Mouse (Mus musculus) liver, embryonic 11.5 days (tissue): ENCODE results near the gene Best3. TPM values are rescaled to one million over a fixed set of nuclear protein-coding genes. Genes with fewer than 3 reads are reported as not detected.

ENCODE experiments used
- ATAC-seq: fragments of 200-750 bp; cut with Nextera tagmentation; replicated peaks from 2 replicates; pipeline ENCODE4 v1.8.0; 2017; ENCODE audit warnings: moderate number of reproducible peaks, mild to moderate bottlenecking, moderate TSS enrichment, moderate library complexity; ENCODE audit not compliant: low FRiP score
- DNase-seq: peaks from one replicate; pipeline ENCODE4 v3.0.0-alpha.2; 2017; ENCODE audit warnings: low spot score
- H3K27ac ChIP-seq: fragments of 300-500 bp; sonication (generic); 2 replicates; pipeline ENCODE4 v1.5.1; 2014; ENCODE audit warnings: mild to moderate bottlenecking, low read depth, low read length, control low read depth
- H3K27me3 ChIP-seq: fragments of 300-500 bp; sonication (generic); replicated peaks from 2 replicates; pipeline ENCODE4 v1.6.1; 2014; ENCODE audit warnings: low read length, mixed read lengths; ENCODE audit not compliant: control insufficient read depth, insufficient read depth
- H3K36me3 ChIP-seq: fragments of 300-500 bp; sonication (generic); 2 replicates; pipeline ENCODE4 v1.6.1; 2014; ENCODE audit warnings: mild to moderate bottlenecking, low read length, moderate library complexity, mixed read lengths; ENCODE audit not compliant: control insufficient read depth, insufficient read depth
- H3K4me1 ChIP-seq: fragments of 300-500 bp; sonication (generic); replicated peaks from 2 replicates; pipeline ENCODE4 v1.6.1; 2014; ENCODE audit warnings: low read length, mixed read lengths; ENCODE audit not compliant: control insufficient read depth, insufficient read depth
- H3K4me2 ChIP-seq: fragments of 300-500 bp; sonication (generic); 2 replicates; pipeline ENCODE4 v1.6.1; 2014; ENCODE audit warnings: mild to moderate bottlenecking, control low read depth, moderate library complexity
- H3K4me3 ChIP-seq: fragments of 300-500 bp; sonication (generic); 2 replicates; pipeline ENCODE4 v1.5.1; 2014; ENCODE audit warnings: low read depth, low read length, control low read depth
- H3K9ac ChIP-seq: fragments of 300-500 bp; sonication (generic); 2 replicates; pipeline ENCODE4 v1.6.1; 2014; ENCODE audit warnings: low read depth, low read length, control low read depth
- H3K9me3 ChIP-seq: fragments of 300-500 bp; sonication (generic); 2 replicates; pipeline ENCODE4 v1.6.1; 2016; ENCODE audit warnings: low read length, inconsistent platforms, mixed read lengths; ENCODE audit not compliant: control insufficient read depth
- WGBS: fragments of 180-500 bp; shearing (Covaris S2); extraction: QIAGEN DNeasy Blood & Tissue Kit; methylation state at CpG from one replicate; pipeline ENCODE4 v1.1.7; 2014; 5-methylcytosine and 5-hydroxymethylcytosine counted together
- polyA plus RNA-seq: library from polyadenylated mRNA; unstranded; fragments of >200 nt; fragmentation: Nextera tagmentation; extraction: Ambion mirVana; gene quantifications from 2 replicates; pipeline ENCODE4 v1.2.1, GENCODE M21; 2014

Best3 gene
- polyA plus RNA-seq, 1 experiment from 2014 or later, result not detected

GRCm38 (mm10) chr10:117049961-117050597 lies 64.0 kb downstream of the Best3 start:
- H3K4me2 ChIP-seq, result no peak overlapping the region
- peaks cover 7% of the 10 kb centered on the region for H3K4me1 ChIP-seq
- no peak overlapping the region for H3K27ac ChIP-seq
- H3K4me3 ChIP-seq, result no peak overlapping the region
- no peaks in the 10 kb centered on the region for H3K9me3 ChIP-seq
- DNase-seq (no peak), ATAC-seq (no peak)
- WGBS, result 80% methylated on average over 4 of the region's 4 CpGs
- no peak overlapping the region for H3K9ac ChIP-seq
- peaks cover 46% of the 10 kb centered on the region for H3K36me3 ChIP-seq
- H3K27me3 ChIP-seq, result 0 out of 2 replicates have a peak, but pooled peaks cover 7% of the 10 kb centered on the region

DNA sequence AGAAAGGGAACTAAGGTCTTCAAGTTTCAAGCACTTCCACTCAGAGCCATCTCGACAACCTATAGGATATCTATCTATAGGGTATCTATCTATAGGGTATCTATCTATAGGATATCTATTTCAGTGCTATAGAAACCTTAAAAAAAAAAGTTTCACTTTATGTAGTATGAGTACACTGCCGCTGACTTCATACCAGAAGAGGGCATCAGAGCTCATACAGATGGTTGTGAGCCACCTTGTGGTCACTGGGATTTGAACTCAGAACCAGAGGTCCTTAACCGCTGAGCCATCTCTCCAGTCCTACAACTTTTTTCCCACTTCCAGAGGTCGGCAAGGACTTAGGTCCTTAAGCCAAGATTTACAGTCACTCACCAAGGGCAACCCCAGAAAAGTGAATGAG lies 69.6 kb downstream of the Best3 start:
- H3K27me3 ChIP-seq, result no peaks in the 10 kb centered on the region
- no peak overlapping the region for H3K9ac ChIP-seq
- no peak overlapping the region for H3K4me2 ChIP-seq
- H3K27ac ChIP-seq, result no peak overlapping the region
- no peak for DNase-seq
- WGBS, result 86% methylated on average over 4 of the region's 4 CpGs
- no peak for ATAC-seq
- peaks cover 86% of the 10 kb centered on the region for H3K36me3 ChIP-seq
- H3K4me1 ChIP-seq, result peaks cover 10% of the 10 kb centered on the region; the same call in 1 of the 2 replicates
- no peaks in the 10 kb centered on the region for H3K9me3 ChIP-seq
- no peak overlapping the region for H3K4me3 ChIP-seq

DNA sequence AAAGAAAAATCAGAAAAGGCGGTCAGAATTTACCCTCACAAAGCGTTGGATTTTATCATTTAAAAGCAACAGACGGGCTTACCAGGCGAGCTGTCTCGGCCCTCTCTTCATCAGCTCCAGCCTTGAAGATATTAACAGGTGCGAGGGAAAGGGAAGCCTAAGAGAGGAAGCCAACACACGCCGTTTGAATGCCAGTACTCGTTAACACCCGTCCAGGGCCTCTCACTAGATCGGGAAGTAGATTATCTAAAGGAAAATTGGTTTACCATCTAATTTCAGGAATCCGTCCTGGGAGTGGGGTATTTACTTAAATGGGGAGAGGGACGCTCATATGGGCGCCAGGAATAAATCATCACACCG lies 76.8 kb downstream of the Best3 start:
- peak overlapping the region; percentile 93 for H3K4me2 ChIP-seq
- H3K4me3 ChIP-seq, result peak overlapping the region; percentile 93
- H3K27ac ChIP-seq, result peak overlapping the region; percentile 92
- H3K9me3 ChIP-seq, result no peaks in the 10 kb centered on the region
- DNase-seq (no peak), ATAC-seq (peak; percentile 35)
- peaks cover 35% of the 10 kb centered on the region for H3K36me3 ChIP-seq
- peaks cover 10% of the 10 kb centered on the region; the same call in 1 of the 2 replicates for H3K4me1 ChIP-seq
- WGBS, result 1% methylated on average over 15 of the region's 15 CpGs
- H3K9ac ChIP-seq, result peak overlapping the region; percentile 98
- no peaks in the 10 kb centered on the region for H3K27me3 ChIP-seq

- no peaks in the 10 kb centered on the region for H3K27me3 ChIP-seq
- peak within 1 kb of the TSS; percentile 92 for H3K27ac ChIP-seq
- under 1% methylated on average over 66 of the region's 68 CpGs for WGBS
- H3K4me3 ChIP-seq, result peak within 1 kb of the TSS; percentile 93
- H3K9ac ChIP-seq, result peak within 1 kb of the TSS; percentile 98
- H3K4me1 ChIP-seq, result peaks cover 10% of the 10 kb centered on the region; the same call in 1 of the 2 replicates
- peaks cover 32% of the 10 kb centered on the region for H3K36me3 ChIP-seq
- peak within 1 kb of the TSS; percentile 93 for H3K4me2 ChIP-seq
- ATAC-seq (peak; percentile 91), DNase-seq (peak; percentile 95)
- no peaks in the 10 kb centered on the region for H3K9me3 ChIP-seq
These were observed 77.3 kb downstream of the Best3 start, which contains the start of gene Cct2 for GRCm38 (mm10) chr10:117063254-117064021. Cct2 (minus strand) TSS chr10:117063814.

- ATAC-seq, result no peak
- Histone ChIP-seq H3K9me3 (no peaks in the 10 kb centered on the region), H3K36me3 (peaks cover 27% of the 10 kb centered on the region), H3K27ac (peak overlapping the region; percentile 92; the same call in 1 of the 2 replicates), H3K4me3 (peak overlapping the region; percentile 93), H3K4me1 (peaks cover 10% of the 10 kb centered on the region; the same call in 1 of the 2 replicates), H3K9ac (peak overlapping the region; percentile 44; the same call in 1 of the 2 replicates), H3K27me3 (no peaks in the 10 kb centered on the region), H3K4me2 (peak overlapping the region; percentile 71)
- 7% methylated on average over 7 of the region's 7 CpGs for WGBS
- DNase-seq, result no peak
These were observed 78.0 kb downstream of the Best3 start for GRCm38 (mm10) chr10:117064076-117064475.

DNA sequence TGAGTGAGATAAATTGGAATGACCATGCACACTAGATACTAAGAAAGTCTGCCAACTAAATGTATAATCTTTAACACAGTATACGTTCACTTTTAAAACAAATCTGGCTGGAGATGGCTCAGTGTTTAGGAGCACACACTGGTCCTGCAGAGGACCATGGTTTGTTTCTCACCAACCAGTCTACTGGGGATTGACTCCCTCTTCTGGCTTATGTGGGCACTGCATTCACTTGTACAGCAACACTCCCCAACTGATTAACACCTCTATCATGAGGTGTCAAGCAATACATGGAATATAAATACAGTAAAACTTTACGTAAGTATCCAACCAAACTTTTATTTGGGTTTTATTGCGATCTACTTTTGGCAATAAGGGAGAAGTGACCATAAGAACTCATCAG lies 83.0 kb downstream of the Best3 start:
- Histone ChIP-seq H3K36me3 (peaks cover 13% of the 10 kb centered on the region; the same call in 1 of the 2 replicates), H3K4me2 (no peak overlapping the region), H3K4me1 (no peaks in the 10 kb centered on the region; the same call in 1 of the 2 replicates), H3K9ac (no peak overlapping the region), H3K9me3 (no peaks in the 10 kb centered on the region), H3K27me3 (no peaks in the 10 kb centered on the region), H3K27ac (no peak overlapping the region), H3K4me3 (no peak overlapping the region)
- DNase-seq, result no peak
- ATAC-seq, result no peak
- WGBS, result 94% methylated on average over 3 of the region's 3 CpGs

- H3K27ac ChIP-seq, result no peak overlapping the region
- no peak overlapping the region for H3K9ac ChIP-seq
- peaks cover 30% of the 10 kb centered on the region for H3K36me3 ChIP-seq
- no peak overlapping the region for H3K4me2 ChIP-seq
- 90% methylated on average over 18 of the region's 18 CpGs for WGBS
- no peak for DNase-seq
- H3K27me3 ChIP-seq, result no peaks in the 10 kb centered on the region
- no peaks in the 10 kb centered on the region for H3K4me1 ChIP-seq
- H3K4me3 ChIP-seq, result no peak overlapping the region
- H3K9me3 ChIP-seq, result no peaks in the 10 kb centered on the region
- no peak for ATAC-seq
These were observed 86.2 kb downstream of the Best3 start for GRCm38 (mm10) chr10:117072191-117072888.

GRCm38 (mm10) chr10:117073176-117073575 lies 87.1 kb downstream of the Best3 start:
- no peak for DNase-seq
- Histone ChIP-seq H3K27me3 (no peaks in the 10 kb centered on the region), H3K36me3 (peaks cover 31% of the 10 kb centered on the region), H3K4me1 (no peaks in the 10 kb centered on the region), H3K27ac (no peak overlapping the region), H3K9ac (no peak overlapping the region), H3K4me3 (no peak overlapping the region), H3K4me2 (no peak overlapping the region), H3K9me3 (no peaks in the 10 kb centered on the region)
- no peak for ATAC-seq
- 85% methylated on average over 7 of the region's 7 CpGs for WGBS
